Mouse (Mus musculus): Measurements from ENCODE around the gene Olfr1282.
"Not testable (repeated sequence)": the region's sequence is repeated elsewhere in the genome, so short reads cannot be mapped to it uniquely, and the experiment has no call there.

The Olfr1282 gene

GRCm38 (mm10) chr2:111335976-111336375 lies at the start of gene Olfr1282:
Olfr1282 (minus strand) TSS chr2:111336076.
- DNase-seq (ENCODE audit: low spot score in 2 of 2): no peak

- DNase-seq (ENCODE audit: low spot score in 2 of 2): no peak
Measured at GRCm38 (mm10) chr2:111375222-111375621, 39.3 kb upstream of the Olfr1282 start, which contains the start of gene Olfr1284. Olfr1284 (plus strand) TSS chr2:111375522.

GRCm38 (mm10) chr2:111366490-111366889 lies 30.6 kb upstream of the Olfr1282 start, which contains the start of gene Olfr1283:
Olfr1283 (plus strand) TSS chr2:111366790.
- DNase-seq (ENCODE audit: low spot score in 2 of 2): no peak

GRCm38 (mm10) chr2:111333721-111334120 lies 2.2 kb downstream of the Olfr1282 start:
- DNase-seq (ENCODE audit: low spot score in 2 of 2): not testable (repeated sequence)

- DNase-seq (ENCODE audit: low spot score in 2 of 2): no peak
Measured at GRCm38 (mm10) chr2:111326220-111326619, 9.7 kb downstream of the Olfr1282 start, which contains the start of gene Olfr1281. Olfr1281 (plus strand) TSS chr2:111326520.

GRCm38 (mm10) chr2:111313717-111314116 lies 22.2 kb downstream of the Olfr1282 start, which contains the start of gene Olfr1280:
Olfr1280 (plus strand) TSS chr2:111314017.
- DNase-seq (ENCODE audit: low spot score in 2 of 2): no peak

GRCm38 (mm10) chr2:111300374-111300773 lies 35.5 kb downstream of the Olfr1282 start, which contains the start of gene Olfr1279:
Olfr1279 (plus strand) TSS chr2:111300635.
- DNase-seq (ENCODE audit: low spot score in 2 of 2): no peak

GRCm38 (mm10) chr2:111298541-111298940 lies 37.3 kb downstream of the Olfr1282 start:
- DNase-seq (ENCODE audit: low spot score in 2 of 2): no peak

GRCm38 (mm10) chr2:111289836-111290235 lies 46.0 kb downstream of the Olfr1282 start, which contains the start of gene Olfr1278:
Olfr1278 (plus strand) TSS chr2:111290136.
- no peak for DNase-seq (ENCODE audit: low spot score in 2 of 2)
